8 mouse cellular contexts compared by ENCODE assay signal in genomic region chr3:52101977-52102600, GRCm38 (mm10). TPM values are rescaled to one million over a fixed set of nuclear protein-coding genes. Genes with fewer than 3 reads are reported as not detected.
DNase-seq lines count a peak whose midpoint lies in the region; ATAC-seq and TF ChIP-seq lines count a peak whose summit lies in the region.

No protein-coding gene starts in this region.

- peak overlapping the region; percentile 95 for H3K9ac ChIP-seq in forebrain, embryonic 13.5 days
- peak overlapping the region; percentile 61 for H3K9ac ChIP-seq in liver, embryonic 15.5 days
- H3K9ac ChIP-seq in neural tube, embryonic 11.5 days (ENCODE audit: low read length): peak overlapping the region; percentile 96
- H3K9ac ChIP-seq in stomach, embryonic 16.5 days (ENCODE audit: low read length): peak overlapping the region; percentile 90

- peak; percentile 93 for DNase-seq in heart, postnatal 10 days
- DNase-seq in kidney, postnatal 4 days: peak; percentile 93 to 95
- DNase-seq in neural tube, embryonic 11.5 days (ENCODE audit: low spot score): peak; percentile 91

- peak overlapping the region; percentile 88 for H3K4me2 ChIP-seq in forebrain, embryonic 13.5 days
- peak overlapping the region; percentile 94 for H3K4me2 ChIP-seq in liver, embryonic 15.5 days
- H3K4me2 ChIP-seq in neural tube, embryonic 11.5 days (ENCODE audit: low read depth): peak overlapping the region; percentile 82
- peak overlapping the region; percentile 82 for H3K4me2 ChIP-seq in stomach, embryonic 16.5 days (ENCODE audit: low read depth, low read length)

- H3K27me3 ChIP-seq in E14TG2a.4 (ENCODE audit: insufficient read depth, low read length): peaks cover 67% of the 10 kb centered on the region
- H3K27me3 ChIP-seq in forebrain, embryonic 13.5 days: no peaks in the 10 kb centered on the region
- H3K27me3 ChIP-seq in liver, embryonic 15.5 days: 0 out of 2 replicates have a peak, but pooled peaks cover 11% of the 10 kb centered on the region
- no peaks in the 10 kb centered on the region for H3K27me3 ChIP-seq in neural tube, embryonic 11.5 days (ENCODE audit: control insufficient read depth, insufficient read depth, low read length)
- H3K27me3 ChIP-seq in stomach, embryonic 16.5 days (ENCODE audit: control insufficient read depth, insufficient read depth, low read length): no peaks in the 10 kb centered on the region

- ATAC-seq in cerebellum, adult (ENCODE audit: insufficient number of reproducible peaks, low FRiP score, low TSS enrichment): peak; percentile 62
- peak; percentile 82 for ATAC-seq in forebrain, embryonic 13.5 days
- ATAC-seq in liver, embryonic 15.5 days (ENCODE audit: insufficient read depth): peak; percentile 77
- peak; percentile 79 for ATAC-seq in neural tube, embryonic 11.5 days (ENCODE audit: insufficient read depth, low FRiP score, low TSS enrichment)
- ATAC-seq in stomach, embryonic 16.5 days (ENCODE audit: insufficient read depth, low FRiP score): peak; percentile 88

- under 1% methylated on average over 40 of the region's 57 CpGs for WGBS in forebrain, embryonic 13.5 days
- WGBS in liver, embryonic 15.5 days (ENCODE audit: insufficient replicate concordance): under 1% methylated on average over 51 of the region's 57 CpGs
- under 1% methylated on average over 44 of the region's 57 CpGs for WGBS in neural tube, embryonic 11.5 days
- WGBS in stomach, embryonic 16.5 days: 0% methylated on average over 48 of the region's 57 CpGs

- H3K27ac ChIP-seq in forebrain, embryonic 13.5 days: peak overlapping the region; percentile 99
- H3K27ac ChIP-seq in liver, embryonic 15.5 days (replicated peaks): peak overlapping the region; percentile 90
- peak overlapping the region; percentile 98 for H3K27ac ChIP-seq in neural tube, embryonic 11.5 days (ENCODE audit: low read depth, low read length)
- H3K27ac ChIP-seq in stomach, embryonic 16.5 days (ENCODE audit: low read length): peak overlapping the region; percentile 98

- H3K4me1 ChIP-seq in E14TG2a.4 (replicated peaks; ENCODE audit: low read depth, low read length): peaks cover 19% of the 10 kb centered on the region; the same call in 1 of the 2 replicates
- H3K4me1 ChIP-seq in forebrain, embryonic 13.5 days: peaks cover 19% of the 10 kb centered on the region
- peaks cover 37% of the 10 kb centered on the region for H3K4me1 ChIP-seq in liver, embryonic 15.5 days (replicated peaks)
- H3K4me1 ChIP-seq in neural tube, embryonic 11.5 days (ENCODE audit: control insufficient read depth, insufficient read depth, low read length): no peaks in the 10 kb centered on the region; the same call in 1 of the 2 replicates
- H3K4me1 ChIP-seq in stomach, embryonic 16.5 days (ENCODE audit: control insufficient read depth, insufficient read depth, low read length): peaks cover 3% of the 10 kb centered on the region

- TF ChIP-seq CTCF in E14TG2a.4 (conservative IDR thresholded peaks at IDR 0.05; ENCODE audit: low read length): no peak

- peak overlapping the region; percentile 93 for H3K4me3 ChIP-seq in E14TG2a.4 (replicated peaks; ENCODE audit: low read length)
- H3K4me3 ChIP-seq in forebrain, embryonic 13.5 days: peak overlapping the region; percentile 86
- peak overlapping the region; percentile 68 for H3K4me3 ChIP-seq in liver, embryonic 15.5 days (replicated peaks)
- peak overlapping the region; percentile 79 for H3K4me3 ChIP-seq in neural tube, embryonic 11.5 days (ENCODE audit: low read depth, low read length)
- H3K4me3 ChIP-seq in stomach, embryonic 16.5 days (replicated peaks; ENCODE audit: low read length): peak overlapping the region; percentile 83

- intact Hi-C loops in heart, postnatal 10 days (cut with DNase I): loop anchor here (1.0 to 10.0 kb wide), 5 partner anchors 54 to 617 kb away; partner anchors contain the start of gene Rab33b

- H3K9me3 ChIP-seq in E14TG2a.4 (ENCODE audit: low read length): no peaks in the 10 kb centered on the region
- no peaks in the 10 kb centered on the region for H3K9me3 ChIP-seq in forebrain, embryonic 13.5 days (replicated peaks)
- H3K9me3 ChIP-seq in liver, embryonic 15.5 days (replicated peaks): no peaks in the 10 kb centered on the region
- no peaks in the 10 kb centered on the region for H3K9me3 ChIP-seq in neural tube, embryonic 11.5 days (ENCODE audit: control insufficient read depth, low read length)
- no peaks in the 10 kb centered on the region for H3K9me3 ChIP-seq in stomach, embryonic 16.5 days (replicated peaks; ENCODE audit: control insufficient read depth, low read length)

- H3K36me3 ChIP-seq in E14TG2a.4 (ENCODE audit: insufficient read depth, low read length): no peaks in the 10 kb centered on the region
- no peaks in the 10 kb centered on the region for H3K36me3 ChIP-seq in forebrain, embryonic 13.5 days (ENCODE audit: poor library complexity, severe bottlenecking)
- H3K36me3 ChIP-seq in liver, embryonic 15.5 days (replicated peaks): no peaks in the 10 kb centered on the region
- H3K36me3 ChIP-seq in neural tube, embryonic 11.5 days (ENCODE audit: control insufficient read depth, insufficient read depth, low read length): no peaks in the 10 kb centered on the region
- H3K36me3 ChIP-seq in stomach, embryonic 16.5 days (ENCODE audit: control insufficient read depth, insufficient read depth, low read length): no peaks in the 10 kb centered on the region

RNA-seq across cellular contexts. Expression of gene Maml3, which starts 2.8 kb away (rescaled TPM):
- polyA plus RNA-seq in forebrain, embryonic 13.5 days (2015; fragmentation: Nextera tagmentation; extraction: Ambion mirVana): 5.4 and 6.5 TPM in 2 replicates
- 1 to 10 TPM; 5.4 to 5.6 TPM for total RNA-seq in heart, postnatal 10 days (2021)
- polyA plus RNA-seq in liver, embryonic 15.5 days (2015; fragmentation: Nextera tagmentation; extraction: Ambion mirVana): 0.73 and 0.96 TPM in 2 replicates
- 7.8 and 8.1 TPM in 2 replicates for polyA plus RNA-seq in neural tube, embryonic 11.5 days (2014; fragmentation: Nextera tagmentation; extraction: Ambion mirVana)
- 4.7 and 5.0 TPM in 2 replicates for polyA plus RNA-seq in stomach, embryonic 16.5 days (2015; fragmentation: Nextera tagmentation; extraction: Ambion mirVana)

Comparison
In these comparisons a context has a peak if more than half of its experiments do, and no peak if none do; other contexts are left out.
1. Peak in every context shown above with its lines: DNase-seq, ATAC-seq, H3K4me3 ChIP-seq and H3K27ac ChIP-seq.